Mouse (Mus musculus): ENCODE measurements at regions not wholly inside any gene's neighbourhood (a gene's known extent, or its start where the extent isn't known, plus 50 kb on each side); places are given as distances from the start of the nearest gene placed in this dataset.

GRCm38 (mm10) chr7:135966231-135966630 lies 250.1 kb upstream of the Mki67 start:
- DNase-seq (ENCODE audit: low spot score in 2 of 2) = no peak

- DNase-seq (ENCODE audit: low spot score in 2 of 2) = no peak
Measured at GRCm38 (mm10) chr7:135968638-135969037, 252.5 kb upstream of the Mki67 start.

DNA sequence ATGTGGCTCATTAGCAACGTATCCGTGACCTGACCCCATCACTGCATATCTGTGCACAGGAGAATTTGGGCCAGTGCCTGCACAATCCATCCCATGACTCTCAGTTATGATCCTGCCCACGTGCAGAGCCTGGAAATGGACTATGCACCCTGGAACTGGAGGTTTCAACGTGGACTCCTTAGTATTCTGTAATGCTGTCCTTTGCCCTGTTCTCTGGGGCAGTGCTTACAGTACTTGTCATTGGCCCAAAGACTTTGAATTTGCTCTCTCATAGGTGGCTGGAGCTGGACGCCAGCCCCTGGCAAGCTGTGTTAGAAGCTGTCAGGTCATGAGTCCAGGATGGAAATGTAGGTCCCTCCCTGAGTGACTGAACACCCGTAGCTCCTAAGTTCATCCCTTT lies 269.9 kb upstream of the Mki67 start:
- DNase-seq (ENCODE audit: low spot score in 2 of 2) = no peak

- no peak for DNase-seq (ENCODE audit: low spot score in 2 of 2)
Measured at GRCm38 (mm10) chr7:135990321-135990720, 274.2 kb upstream of the Mki67 start.

DNA sequence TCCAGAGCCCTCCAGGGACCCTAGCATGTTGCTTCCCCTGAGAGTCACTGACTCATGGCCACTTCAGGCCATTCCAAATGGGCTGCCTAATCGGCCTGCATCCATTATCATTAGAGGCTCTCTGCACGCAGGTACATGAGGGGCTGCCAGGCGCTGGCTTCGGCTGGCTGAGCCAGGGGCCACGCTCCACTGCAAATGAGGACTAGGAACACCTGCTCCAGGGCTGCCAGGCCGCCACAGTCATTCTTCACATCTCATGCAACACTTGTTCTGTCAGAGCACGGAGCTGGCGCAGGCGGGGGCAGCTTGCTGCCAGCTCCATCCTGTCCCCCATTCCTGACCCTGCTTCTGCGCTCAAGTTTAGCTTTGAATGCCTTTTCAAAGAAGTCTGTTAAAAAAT lies 280.7 kb upstream of the Mki67 start:
- no peak for DNase-seq (ENCODE audit: low spot score in 2 of 2)

DNA sequence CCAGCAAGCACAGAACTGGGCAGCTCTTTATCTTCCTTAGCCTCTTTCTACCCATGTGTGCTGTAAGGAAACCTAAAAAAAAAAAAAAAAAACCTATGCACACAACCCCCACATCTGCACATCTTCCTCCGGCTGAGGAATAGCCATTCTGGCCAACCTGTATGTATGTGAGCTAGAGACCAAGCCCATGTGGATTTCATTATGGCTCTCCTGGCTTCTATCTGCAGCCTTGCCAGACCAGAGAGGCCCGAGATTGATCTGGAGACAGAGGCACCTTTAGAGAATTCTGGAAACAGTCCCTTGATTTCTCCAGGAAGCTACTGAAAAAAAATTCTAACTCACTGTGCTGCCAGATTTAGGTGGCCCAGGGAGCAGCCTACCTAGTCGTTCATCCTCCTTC lies 281.5 kb upstream of the Mki67 start:
- DNase-seq (ENCODE audit: low spot score in 2 of 2) = no peak

DNA sequence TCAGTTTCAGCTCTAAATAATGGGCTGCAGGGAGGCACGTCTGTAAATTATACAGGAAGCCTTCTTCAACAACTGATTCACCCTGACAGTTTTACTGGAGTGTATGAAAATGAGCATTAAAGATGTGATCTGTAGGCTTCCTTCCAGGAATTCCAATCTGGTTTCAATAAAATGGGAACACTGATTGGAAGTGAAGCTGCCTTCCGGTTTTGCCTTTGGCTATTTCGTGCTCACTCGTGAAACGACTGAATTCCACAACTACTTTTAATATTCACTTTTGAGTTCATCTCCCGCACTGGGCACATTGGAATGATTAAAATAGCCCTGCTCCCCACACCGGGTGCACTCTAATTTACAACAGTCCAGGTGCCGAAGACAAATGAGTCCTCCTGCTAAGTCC lies 286.2 kb upstream of the Mki67 start:
- DNase-seq (ENCODE audit: low spot score in 2 of 2) = no peak

GRCm38 (mm10) chr7:136003291-136003690 lies 287.1 kb upstream of the Mki67 start:
- DNase-seq (ENCODE audit: low spot score in 2 of 2) = no peak

- no peak for DNase-seq (ENCODE audit: low spot score in 2 of 2)
Measured at GRCm38 (mm10) chr7:136007796-136008455, 291.8 kb upstream of the Mki67 start.

GRCm38 (mm10) chr7:136008486-136008885 lies 292.3 kb upstream of the Mki67 start:
- DNase-seq (ENCODE audit: low spot score in 2 of 2) = no peak

GRCm38 (mm10) chr7:136010013-136010412 lies 293.9 kb upstream of the Mki67 start:
- DNase-seq (ENCODE audit: low spot score in 2 of 2) = peak; percentile 38 to 77

GRCm38 (mm10) chr7:136014706-136015105 lies 298.5 kb upstream of the Mki67 start:
- DNase-seq (ENCODE audit: low spot score in 2 of 2) = no peak

GRCm38 (mm10) chr7:136016918-136017317 lies 300.8 kb upstream of the Mki67 start:
- DNase-seq (ENCODE audit: low spot score in 2 of 2) = peak; percentile 23 to 39

- no peak for DNase-seq (ENCODE audit: low spot score in 2 of 2)
Measured at GRCm38 (mm10) chr7:136020577-136020976, 304.4 kb upstream of the Mki67 start.

DNA sequence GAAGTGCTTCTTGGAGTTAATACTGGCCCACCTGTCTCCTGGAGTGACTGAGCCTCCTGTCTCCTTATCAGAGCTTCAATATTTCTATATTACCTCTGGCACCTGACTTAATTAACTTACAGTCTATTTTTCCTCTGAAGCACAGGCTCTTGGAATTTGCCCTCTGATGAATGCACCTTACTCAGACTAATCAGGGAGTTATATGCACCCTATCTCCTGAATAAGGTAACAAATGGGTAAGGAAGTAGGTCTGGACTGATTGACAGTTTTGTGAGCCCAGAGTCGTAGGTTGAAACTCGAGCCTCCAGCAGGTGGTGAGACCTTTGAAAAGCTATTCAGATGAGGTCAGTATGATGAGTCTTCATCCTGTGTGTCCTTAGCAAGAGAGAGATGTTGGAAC lies 304.9 kb upstream of the Mki67 start:
- no peak for DNase-seq (ENCODE audit: low spot score in 2 of 2)

GRCm38 (mm10) chr7:136022781-136023448 lies 306.8 kb upstream of the Mki67 start:
- DNase-seq (ENCODE audit: low spot score in 2 of 2) = no peak

- no peak for DNase-seq (ENCODE audit: low spot score in 2 of 2)
Measured at GRCm38 (mm10) chr7:136026451-136026850, 310.3 kb upstream of the Mki67 start.

DNA sequence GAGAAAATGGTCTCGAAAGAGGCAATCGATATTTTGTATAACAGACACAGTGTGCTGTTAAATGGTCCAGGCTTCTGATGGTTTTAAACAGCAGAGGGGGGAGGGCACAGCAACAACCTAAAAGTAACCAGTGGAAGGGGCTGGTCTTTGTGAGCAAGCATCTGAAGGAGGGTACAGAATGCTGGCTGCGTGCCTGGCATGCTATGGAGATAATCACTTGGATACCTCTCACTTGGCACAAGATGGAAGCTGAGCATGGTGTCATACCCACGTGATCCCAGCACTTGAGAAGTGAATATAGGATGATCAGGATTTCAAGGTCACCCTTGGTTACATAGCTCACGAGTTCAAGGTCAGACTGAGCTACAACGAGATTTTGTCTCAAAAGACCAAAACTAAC lies 315.9 kb upstream of the Mki67 start:
- DNase-seq (ENCODE audit: low spot score in 2 of 2) = no peak

DNA sequence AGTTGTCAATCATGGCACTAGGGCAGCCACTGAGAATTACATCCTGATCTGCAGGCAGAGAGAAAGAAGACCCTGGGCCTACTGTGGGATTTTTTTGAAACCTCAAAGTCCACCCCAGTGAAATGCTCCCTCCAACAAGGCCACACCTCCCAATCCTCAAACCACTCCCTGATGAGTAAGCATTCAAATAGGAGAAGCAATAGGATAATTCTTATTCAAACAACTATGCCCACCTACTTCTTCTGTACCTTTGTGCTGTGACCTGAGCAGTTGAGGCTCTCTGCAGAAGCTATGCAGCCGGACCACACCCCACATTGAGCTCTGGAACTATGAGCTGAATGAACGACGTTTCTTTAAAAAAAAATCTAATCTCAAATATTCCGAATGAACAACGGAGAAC lies 317.4 kb upstream of the Mki67 start:
- DNase-seq (ENCODE audit: low spot score in 2 of 2) = no peak

DNA sequence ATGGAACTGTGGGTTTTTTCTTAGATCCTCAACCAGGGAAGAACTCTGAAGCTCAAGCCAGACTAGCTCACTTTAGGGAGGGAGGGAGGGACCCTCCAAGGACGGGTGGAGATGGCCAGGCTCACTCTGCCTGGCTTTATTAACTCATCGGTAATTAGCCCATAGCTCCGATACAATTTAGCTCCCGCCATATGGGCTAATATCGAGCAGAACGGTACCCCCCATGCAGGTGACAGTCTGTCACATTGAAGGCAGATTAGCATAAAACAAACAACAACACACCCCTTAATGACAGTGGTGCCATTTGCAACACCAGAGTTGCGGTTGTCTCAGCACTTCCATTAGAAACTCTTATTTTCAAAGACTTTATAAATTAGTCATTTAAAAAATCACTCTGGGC lies 319.6 kb upstream of the Mki67 start:
- no peak for DNase-seq (ENCODE audit: low spot score in 2 of 2)

GRCm38 (mm10) chr7:136038072-136038471 lies 321.9 kb upstream of the Mki67 start:
- no peak for DNase-seq (ENCODE audit: low spot score in 2 of 2)

DNA sequence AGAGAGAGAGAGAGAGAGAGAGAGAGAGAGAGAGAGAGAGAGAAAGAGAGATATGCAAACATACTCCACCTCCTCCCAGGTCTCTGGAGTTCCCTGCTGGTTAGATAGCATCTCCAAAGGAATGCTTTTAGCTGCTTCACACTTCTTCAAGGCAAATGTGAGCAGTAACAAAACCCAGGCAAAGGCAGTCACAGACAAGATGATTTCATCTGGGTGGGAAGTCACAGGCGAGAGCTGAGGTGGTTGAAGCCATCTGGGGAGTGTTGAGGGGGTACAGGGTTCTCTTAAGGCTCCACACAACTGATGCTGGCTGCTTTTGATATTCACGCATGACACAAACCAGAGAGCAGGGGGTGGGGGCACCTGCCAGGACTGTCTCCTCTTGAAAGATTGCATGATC lies 322.7 kb upstream of the Mki67 start:
- DNase-seq (ENCODE audit: low spot score in 2 of 2) = no peak

DNA sequence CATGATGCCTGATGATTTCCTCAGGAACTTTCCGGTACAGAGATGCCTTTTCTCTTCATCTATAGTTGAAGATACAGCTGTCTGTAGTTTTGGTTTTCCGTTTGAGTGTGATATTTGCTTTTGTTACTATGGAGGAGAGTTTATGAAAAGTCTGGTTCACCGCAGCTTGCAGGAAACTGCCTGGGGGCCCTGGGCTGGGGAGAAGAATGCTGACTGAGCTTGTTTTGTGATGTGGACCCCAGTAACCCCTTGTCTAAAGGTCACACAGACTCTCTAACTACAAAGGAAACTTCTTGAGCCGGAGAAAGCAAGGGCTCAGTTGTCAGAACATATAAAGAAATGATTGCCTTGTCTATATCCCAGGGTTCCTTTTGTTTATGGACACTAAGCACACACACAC lies 325.8 kb upstream of the Mki67 start:
- DNase-seq (ENCODE audit: low spot score in 2 of 2) = no peak
